Mouse (Mus musculus): ENCODE results near the gene Mefv. TPM values are rescaled to one million over a fixed set of nuclear protein-coding genes. Genes with fewer than 3 reads are reported as not detected.

Gene Mefv
- polyA plus RNA-seq (2015; fragmentation: Nextera tagmentation; extraction: Ambion mirVana): not detected in 2 replicates

DNA sequence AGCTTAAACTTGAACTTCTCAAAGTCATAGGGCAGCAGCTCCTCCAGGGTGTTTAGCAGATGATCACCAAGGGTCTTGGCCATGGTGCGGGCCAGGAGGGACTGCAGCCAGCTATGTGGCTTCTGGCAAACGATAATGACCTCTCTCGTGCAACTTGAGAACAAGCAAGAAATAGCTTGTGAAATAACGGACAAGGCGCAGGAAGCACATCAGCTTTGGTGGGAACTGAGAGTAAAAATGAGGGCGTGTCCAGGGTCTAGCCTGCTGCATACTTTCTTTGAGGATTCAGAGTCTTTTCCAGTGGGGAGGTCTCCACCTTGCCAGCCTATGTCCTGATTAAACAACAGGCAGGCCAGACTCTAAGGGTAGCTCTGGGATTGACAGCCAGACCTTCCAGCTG is at the start of gene Mefv:
Mefv (minus strand) TSS at position 118 of the 400 bp plus-strand sequence.
- no peak within 1 kb of the TSS for H3K4me2 ChIP-seq
- no peak within 1 kb of the TSS for H3K9ac ChIP-seq
- H3K27ac ChIP-seq (replicated peaks): no peak within 1 kb of the TSS
- H3K4me1 ChIP-seq (replicated peaks): no peaks in the 10 kb centered on the region
- no peaks in the 10 kb centered on the region for H3K27me3 ChIP-seq
- ATAC-seq (ENCODE audit: low FRiP score, low read depth): no peak
- H3K4me3 ChIP-seq: no peak within 1 kb of the TSS
- H3K36me3 ChIP-seq: no peaks in the 10 kb centered on the region
- 92% methylated on average over 6 of the region's 6 CpGs for WGBS
- no peaks in the 10 kb centered on the region for H3K9me3 ChIP-seq

DNA sequence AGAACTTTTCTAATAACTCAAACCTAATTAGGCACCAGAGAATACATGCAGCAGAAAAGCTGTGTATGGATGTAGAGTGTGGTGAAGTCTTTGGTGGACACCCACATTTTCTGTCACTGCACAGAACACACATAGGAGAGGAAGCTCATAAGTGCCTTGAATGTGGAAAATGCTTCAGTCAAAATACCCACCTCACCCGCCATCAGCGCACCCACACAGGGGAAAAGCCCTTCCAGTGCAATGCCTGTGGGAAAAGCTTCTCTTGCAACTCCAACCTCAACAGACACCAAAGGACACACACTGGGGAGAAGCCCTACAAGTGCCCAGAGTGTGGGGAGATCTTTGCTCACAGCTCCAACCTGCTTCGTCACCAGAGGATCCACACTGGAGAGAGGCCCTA is 31.1 kb upstream of the Mefv start:
- Histone ChIP-seq H3K36me3 (peaks cover 66% of the 10 kb centered on the region), H3K4me2 (no peak overlapping the region), H3K4me3 (no peak overlapping the region), H3K9me3 (peaks cover 26% of the 10 kb centered on the region), H3K27ac (replicated peaks) (no peak overlapping the region), H3K27me3 (no peaks in the 10 kb centered on the region), H3K4me1 (replicated peaks) (peaks cover 24% of the 10 kb centered on the region), H3K9ac (no peak overlapping the region)
- WGBS: 97% methylated on average over 3 of the region's 3 CpGs
- ATAC-seq (ENCODE audit: low FRiP score, low read depth): no peak

- H3K4me2 ChIP-seq: peak overlapping the region; percentile 75
- 92% methylated on average over 4 of the region's 4 CpGs for WGBS
- peaks cover 30% of the 10 kb centered on the region for H3K4me1 ChIP-seq (replicated peaks)
Measured at GRCm38 (mm10) chr16:3745656-3746055, 27.8 kb upstream of the Mefv start.

GRCm38 (mm10) chr16:3744186-3744700 is 26.3 kb upstream of the Mefv start:
- Histone ChIP-seq H3K27me3 (0 out of 2 replicates have a peak, but pooled peaks cover 8% of the 10 kb centered on the region), H3K27ac (replicated peaks) (peak overlapping the region; percentile 93), H3K4me2 (peak overlapping the region; percentile 75), H3K4me1 (replicated peaks) (peaks cover 30% of the 10 kb centered on the region), H3K36me3 (peaks cover 32% of the 10 kb centered on the region), H3K9me3 (peaks cover 14% of the 10 kb centered on the region; the same call in 1 of the 2 replicates), H3K9ac (peak overlapping the region; percentile 68), H3K4me3 (peak overlapping the region; percentile 74)
- WGBS: under 1% methylated on average over 32 of the region's 32 CpGs
- ATAC-seq (ENCODE audit: low FRiP score, low read depth): peak; percentile 70; the same call in 1 of the 2 replicates

More at GRCm38 (mm10) chr16:3745656-3746055, 27.8 kb upstream of the Mefv start:
- no peak for ATAC-seq (ENCODE audit: low FRiP score, low read depth)
- Histone ChIP-seq H3K9me3 (peaks cover 26% of the 10 kb centered on the region), H3K27ac (replicated peaks) (no peak overlapping the region), H3K9ac (no peak overlapping the region), H3K27me3 (0 out of 2 replicates have a peak, but pooled peaks cover 8% of the 10 kb centered on the region), H3K4me3 (peak overlapping the region; percentile 74; the same call in 1 of the 2 replicates), H3K36me3 (peaks cover 46% of the 10 kb centered on the region)

DNA sequence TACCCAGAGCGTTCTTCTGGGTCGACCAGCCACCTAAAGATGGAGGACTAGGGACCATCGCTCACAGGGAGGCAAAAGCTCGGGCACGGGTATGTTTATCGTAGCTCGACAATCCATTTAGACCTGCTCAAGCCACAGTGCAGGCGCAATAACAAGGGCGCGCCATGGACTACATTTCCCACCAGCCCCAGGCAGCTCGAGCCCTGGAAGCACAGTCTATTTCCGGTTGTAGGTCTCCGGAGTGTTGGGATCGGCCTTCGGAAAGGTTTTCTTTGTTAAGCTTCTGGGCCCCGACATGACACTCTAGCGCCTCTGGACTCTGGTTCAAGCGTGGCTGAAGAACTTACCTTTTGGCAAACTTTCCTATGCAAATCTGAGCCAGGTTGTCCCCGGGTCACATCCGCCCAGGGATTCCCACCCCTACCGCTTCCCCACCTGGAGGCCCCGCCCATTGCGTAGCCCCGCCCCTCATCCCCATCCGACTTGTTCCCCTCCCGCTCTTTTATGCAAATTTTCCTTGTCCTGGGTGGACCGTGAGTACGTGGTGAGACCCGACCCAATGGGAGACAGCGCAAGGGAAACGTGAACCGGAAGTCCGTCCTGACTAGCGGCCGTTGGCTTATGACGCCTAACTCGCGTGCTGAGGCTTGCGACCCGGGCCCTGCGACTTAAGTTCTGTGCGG is 25.7 kb upstream of the Mefv start, which contains the start of gene Zfp263:
Zfp263 (plus strand) TSS at position 591 of the 683 bp plus-strand sequence.
- H3K27me3 ChIP-seq: 0 out of 2 replicates have a peak, but pooled peaks cover 8% of the 10 kb centered on the region
- WGBS: 0% methylated on average over 42 of the region's 42 CpGs

GRCm38 (mm10) chr16:3742466-3742865 is 24.6 kb upstream of the Mefv start:
- H3K4me2 ChIP-seq: peak overlapping the region; percentile 75

More for the DNA sequence above, 25.7 kb upstream of the Mefv start, which contains the start of gene Zfp263:
- peak; percentile 98 for ATAC-seq (ENCODE audit: low FRiP score, low read depth)
- H3K4me3 ChIP-seq: peak within 1 kb of the TSS; percentile 74
- peaks cover 26% of the 10 kb centered on the region for H3K36me3 ChIP-seq
- 0 out of 2 replicates have a peak, but pooled peaks cover 8% of the 10 kb centered on the region for H3K9me3 ChIP-seq
- H3K4me1 ChIP-seq (replicated peaks): peaks cover 30% of the 10 kb centered on the region
- peak within 1 kb of the TSS; percentile 93 for H3K27ac ChIP-seq (replicated peaks)
- H3K9ac ChIP-seq: peak within 1 kb of the TSS; percentile 68
- H3K4me2 ChIP-seq: peak within 1 kb of the TSS; percentile 75

GRCm38 (mm10) chr16:3733198-3733732 is 15.4 kb upstream of the Mefv start:
- WGBS: 90% methylated on average over 1 of the region's 1 CpGs
- Histone ChIP-seq H3K27ac (replicated peaks) (no peak overlapping the region), H3K4me1 (replicated peaks) (no peaks in the 10 kb centered on the region), H3K4me3 (no peak overlapping the region), H3K9me3 (no peaks in the 10 kb centered on the region), H3K4me2 (no peak overlapping the region), H3K27me3 (no peaks in the 10 kb centered on the region), H3K9ac (no peak overlapping the region), H3K36me3 (no peaks in the 10 kb centered on the region)
- ATAC-seq (ENCODE audit: low FRiP score, low read depth): no peak

More at GRCm38 (mm10) chr16:3742466-3742865, 24.6 kb upstream of the Mefv start:
- Histone ChIP-seq H3K9me3 (no peaks in the 10 kb centered on the region), H3K9ac (no peak overlapping the region), H3K36me3 (peaks cover 16% of the 10 kb centered on the region), H3K4me3 (0 out of 2 replicates have a peak overlapping the region, but pooled peaks have one; percentile 74), H3K27ac (replicated peaks) (peak overlapping the region; percentile 93; the same call in 1 of the 2 replicates), H3K27me3 (0 out of 2 replicates have a peak, but pooled peaks cover 8% of the 10 kb centered on the region), H3K4me1 (replicated peaks) (peaks cover 30% of the 10 kb centered on the region)
- 98% methylated on average over 6 of the region's 6 CpGs for WGBS
- no peak for ATAC-seq (ENCODE audit: low FRiP score, low read depth)

- WGBS: 92% methylated on average over 4 of the region's 4 CpGs
- ATAC-seq (ENCODE audit: low FRiP score, low read depth): no peak
- Histone ChIP-seq H3K9ac (no peak overlapping the region), H3K36me3 (no peaks in the 10 kb centered on the region), H3K4me3 (no peak overlapping the region), H3K27me3 (no peaks in the 10 kb centered on the region), H3K4me1 (replicated peaks) (no peaks in the 10 kb centered on the region), H3K27ac (replicated peaks) (no peak overlapping the region), H3K9me3 (no peaks in the 10 kb centered on the region), H3K4me2 (no peak overlapping the region)
Measured at GRCm38 (mm10) chr16:3732612-3733011, 14.7 kb upstream of the Mefv start.

DNA sequence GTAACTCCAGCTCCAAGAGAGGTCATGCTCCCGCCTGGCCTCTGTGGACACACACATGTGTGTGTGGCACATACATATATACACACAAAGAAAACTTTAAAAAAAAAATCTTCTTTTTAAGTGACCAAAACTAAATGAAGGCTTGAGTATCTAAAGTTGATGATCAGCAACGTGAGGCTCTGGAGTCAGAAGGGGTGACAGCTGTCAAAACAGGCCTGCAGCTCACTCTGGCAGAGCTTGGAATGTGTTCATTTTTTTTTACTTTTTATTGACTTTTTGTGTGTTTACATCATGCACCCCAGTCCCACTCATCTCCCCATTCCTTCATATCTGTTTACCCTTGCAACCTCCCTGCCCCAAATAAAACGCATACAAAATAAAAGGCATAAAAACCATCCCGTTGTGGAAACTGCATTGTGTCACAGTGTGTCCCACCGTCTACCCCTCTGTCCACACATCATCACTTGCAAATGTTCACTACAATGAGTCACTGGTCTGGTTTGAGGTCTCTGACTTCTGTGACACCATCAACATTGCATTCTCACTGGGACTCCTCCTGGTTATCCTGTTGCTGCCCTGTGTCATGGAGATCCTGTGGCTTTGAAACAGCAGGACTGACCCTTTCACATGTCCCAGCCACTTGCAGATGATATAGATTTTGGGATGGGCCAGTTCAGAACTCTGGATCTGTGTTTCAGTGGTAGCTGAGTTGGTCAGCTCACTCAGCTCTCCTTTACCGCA is 10.3 kb upstream of the Mefv start:
- Histone ChIP-seq H3K4me3 (no peak overlapping the region), H3K4me2 (no peak overlapping the region), H3K9ac (no peak overlapping the region), H3K27me3 (no peaks in the 10 kb centered on the region), H3K27ac (replicated peaks) (no peak overlapping the region), H3K9me3 (no peaks in the 10 kb centered on the region), H3K4me1 (replicated peaks) (no peaks in the 10 kb centered on the region), H3K36me3 (no peaks in the 10 kb centered on the region)
- ATAC-seq (ENCODE audit: low FRiP score, low read depth): no peak
- 81% methylated on average over 6 of the region's 6 CpGs for WGBS

GRCm38 (mm10) chr16:3723231-3723630 is 5.3 kb upstream of the Mefv start:
- Histone ChIP-seq H3K4me1 (replicated peaks) (no peaks in the 10 kb centered on the region), H3K4me3 (no peak overlapping the region), H3K9ac (no peak overlapping the region), H3K36me3 (no peaks in the 10 kb centered on the region), H3K9me3 (no peaks in the 10 kb centered on the region), H3K4me2 (no peak overlapping the region), H3K27ac (replicated peaks) (no peak overlapping the region), H3K27me3 (no peaks in the 10 kb centered on the region)
- WGBS: 79% methylated on average over 3 of the region's 3 CpGs
- ATAC-seq (ENCODE audit: low FRiP score, low read depth): no peak

DNA sequence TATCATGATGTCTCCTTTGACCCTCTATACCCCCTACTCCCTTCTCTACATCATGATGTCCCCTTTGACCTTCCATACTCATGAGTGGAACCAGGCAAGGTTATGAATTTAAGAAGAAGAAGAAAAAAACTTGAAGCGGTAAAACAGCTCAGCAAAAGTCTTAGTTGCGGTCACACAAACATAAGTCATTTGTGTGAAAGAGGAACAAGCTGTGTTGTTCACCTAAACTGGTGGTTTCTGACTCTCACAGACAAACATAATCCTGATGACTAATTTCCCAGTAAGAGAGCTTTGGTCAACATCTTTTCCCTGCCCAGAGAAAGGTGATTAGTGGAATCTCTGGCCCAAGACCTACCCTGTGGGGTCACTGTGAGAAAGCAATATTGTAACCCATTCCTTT is 3.2 kb downstream of the Mefv start:
- Histone ChIP-seq H3K4me1 (replicated peaks) (no peaks in the 10 kb centered on the region), H3K27ac (replicated peaks) (no peak overlapping the region), H3K9me3 (no peaks in the 10 kb centered on the region), H3K4me3 (no peak overlapping the region), H3K4me2 (no peak overlapping the region), H3K9ac (no peak overlapping the region), H3K36me3 (no peaks in the 10 kb centered on the region), H3K27me3 (no peaks in the 10 kb centered on the region)
- no peak for ATAC-seq (ENCODE audit: low FRiP score, low read depth)
- 93% methylated on average over 2 of the region's 2 CpGs for WGBS
